Mouse (Mus musculus): ENCODE results near the gene Sfi1. TPM values are rescaled to one million over a fixed set of nuclear protein-coding genes. Genes with fewer than 3 reads are reported as not detected.
A peak's percentile ranks its signal among the peaks of the same experiment; 100 is the strongest.
"Not testable (repeated sequence)": the region's sequence is repeated elsewhere in the genome, so short reads cannot be mapped to it uniquely, and the experiment has no call there.

Gene Sfi1
- polyA plus RNA-seq, 1 experiment = 34.7 TPM

GRCm38 (mm10) chr11:3203771-3204170, 10.5 kb upstream of the Sfi1 start:
- peaks cover 3% of the 10 kb centered on the region for H3K4me1 ChIP-seq (ENCODE audit: control insufficient read depth, insufficient read depth, low read length)
- peak overlapping the region; percentile 75; the same call in 1 of the 2 replicates for H3K4me3 ChIP-seq (ENCODE audit: insufficient read depth, low read length)
- H3K27ac ChIP-seq (ENCODE audit: insufficient read depth, low read length) = no peak overlapping the region
- TF ChIP-seq POLR2A (IDR thresholded peaks at IDR 0.05; ENCODE audit: extremely low read depth, insufficient read depth, low read length) (no peak), CTCF (IDR thresholded peaks at IDR 0.05; ENCODE audit: extremely low read depth, insufficient read depth, low read length) (no peak)

GRCm38 (mm10) chr11:3202781-3203441, 9.6 kb upstream of the Sfi1 start:
- TF ChIP-seq POLR2A (IDR thresholded peaks at IDR 0.05; ENCODE audit: extremely low read depth, insufficient read depth, low read length) = no peak
- no peak for TF ChIP-seq CTCF (IDR thresholded peaks at IDR 0.05; ENCODE audit: extremely low read depth, insufficient read depth, low read length)
- Histone ChIP-seq H3K27ac (ENCODE audit: insufficient read depth, low read length) (peak overlapping the region; percentile 83; the same call in 1 of the 2 replicates), H3K4me3 (ENCODE audit: insufficient read depth, low read length) (peak overlapping the region; percentile 75), H3K4me1 (ENCODE audit: control insufficient read depth, insufficient read depth, low read length) (peaks cover 3% of the 10 kb centered on the region)

DNA sequence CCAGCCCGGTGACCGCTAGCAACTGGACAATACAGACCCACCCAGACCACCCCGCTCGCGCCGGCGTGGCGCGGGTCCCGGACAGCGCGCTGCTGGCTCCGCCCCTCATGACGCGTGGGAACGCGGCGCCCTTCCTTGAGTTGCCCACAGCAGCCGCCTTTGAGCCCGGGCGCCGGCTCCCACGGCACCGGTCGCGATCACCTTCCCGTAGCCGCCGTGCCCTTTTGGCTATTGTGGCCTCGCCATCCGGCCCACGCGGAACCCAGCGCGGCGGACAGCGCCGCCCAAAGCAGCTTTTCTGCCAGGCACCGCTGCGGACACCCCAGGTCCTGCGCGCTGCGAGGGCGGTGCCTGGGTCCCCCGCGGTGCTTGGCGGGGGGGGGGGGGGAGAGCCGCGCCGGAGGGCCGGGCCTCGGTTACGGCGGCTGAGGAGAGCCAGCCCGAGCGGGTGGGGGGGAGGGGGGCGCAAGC, 9.0 kb upstream of the Sfi1 start, which contains the start of gene Eif4enif1:
Eif4enif1 (plus strand) TSS at position 162 of the 471 bp plus-strand sequence.
- TF ChIP-seq POLR2A (IDR thresholded peaks at IDR 0.05; ENCODE audit: extremely low read depth, insufficient read depth, low read length) = no peak
- TF ChIP-seq CTCF (IDR thresholded peaks at IDR 0.05; ENCODE audit: extremely low read depth, insufficient read depth, low read length) = no peak
- peak within 1 kb of the TSS; percentile 100 for H3K27ac ChIP-seq (ENCODE audit: insufficient read depth, low read length)

DNA sequence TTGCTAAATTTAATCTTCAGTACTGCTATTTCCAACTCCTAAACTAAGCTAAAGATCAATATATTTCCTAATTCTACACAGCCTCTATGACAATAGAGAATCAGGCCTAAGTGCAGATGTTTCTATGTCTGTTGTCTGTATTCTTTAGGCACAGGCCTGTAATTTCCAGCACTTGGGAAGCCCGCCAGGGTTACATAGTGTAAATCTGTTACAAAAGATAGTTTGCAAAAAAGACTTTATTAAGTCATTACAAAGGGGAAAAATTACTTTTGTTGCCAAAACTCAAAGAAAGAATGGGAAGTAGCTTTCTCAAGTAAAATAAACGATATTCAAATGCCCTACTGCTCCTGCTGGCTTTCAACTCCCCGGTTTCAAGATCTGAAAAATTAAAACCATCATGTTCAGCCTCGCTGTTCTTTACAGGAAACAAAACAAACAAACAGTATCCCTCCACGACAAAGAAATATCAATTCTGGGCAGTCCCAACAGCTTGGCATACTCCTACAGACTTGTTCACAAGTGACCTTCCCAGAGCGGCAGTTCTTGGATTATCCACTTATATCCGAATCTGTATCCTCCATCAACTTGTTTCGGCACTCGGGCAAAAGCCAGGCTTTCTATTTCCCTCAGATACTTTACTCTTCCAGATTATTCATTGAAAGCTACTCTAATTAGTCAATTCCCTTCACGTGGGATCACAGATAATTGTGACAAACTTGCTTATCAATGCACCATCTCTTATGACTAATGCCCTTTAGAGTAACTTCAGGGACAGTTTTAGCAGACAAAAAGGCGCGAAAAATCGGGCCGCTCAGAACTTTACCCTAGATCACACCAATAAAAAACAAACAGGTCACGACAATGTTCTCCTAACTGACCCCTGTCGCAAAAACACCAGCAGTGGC, 8.3 kb upstream of the Sfi1 start:
- Histone ChIP-seq H3K27ac (ENCODE audit: insufficient read depth, low read length) (peak overlapping the region; percentile 100), H3K4me1 (ENCODE audit: control insufficient read depth, insufficient read depth, low read length) (peaks cover 3% of the 10 kb centered on the region), H3K4me3 (ENCODE audit: insufficient read depth, low read length) (peak overlapping the region; percentile 75)
- TF ChIP-seq POLR2A (IDR thresholded peaks at IDR 0.05; ENCODE audit: extremely low read depth, insufficient read depth, low read length) = no peak
- no peak for TF ChIP-seq CTCF (IDR thresholded peaks at IDR 0.05; ENCODE audit: extremely low read depth, insufficient read depth, low read length)

More for the DNA sequence above, 9.0 kb upstream of the Sfi1 start, which contains the start of gene Eif4enif1:
- Histone ChIP-seq H3K4me3 (ENCODE audit: insufficient read depth, low read length) (peak within 1 kb of the TSS; percentile 75), H3K4me1 (ENCODE audit: control insufficient read depth, insufficient read depth, low read length) (peaks cover 3% of the 10 kb centered on the region)

- not testable (repeated sequence) for H3K27ac ChIP-seq (ENCODE audit: insufficient read depth, low read length); H3K4me3 ChIP-seq (ENCODE audit: insufficient read depth, low read length)
These were observed 7.4 kb upstream of the Sfi1 start for GRCm38 (mm10) chr11:3200636-3201035.

DNA sequence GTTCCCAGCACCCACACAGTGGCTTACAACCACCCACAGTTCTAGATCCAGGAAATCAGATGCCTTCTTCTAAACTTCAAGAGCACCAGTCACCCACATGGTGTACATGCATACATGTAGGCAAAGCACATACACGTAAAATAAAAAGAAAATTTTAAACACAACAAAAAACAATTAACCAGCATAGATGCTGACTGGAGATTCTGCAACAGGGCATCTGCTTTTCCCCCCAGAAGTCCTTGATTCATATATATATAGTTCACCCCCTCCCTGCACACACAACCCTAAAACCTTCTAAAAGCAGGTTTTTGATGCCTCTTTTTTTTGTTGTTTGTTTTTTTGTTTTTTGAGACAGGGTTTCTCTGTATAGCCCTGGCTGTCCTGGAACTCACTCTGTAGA, 10.6 kb downstream of the Sfi1 start:
- not testable (repeated sequence) for H3K4me1 ChIP-seq (ENCODE audit: control insufficient read depth, insufficient read depth, low read length); H3K27ac ChIP-seq (ENCODE audit: insufficient read depth, low read length)

More at GRCm38 (mm10) chr11:3200636-3201035, 7.4 kb upstream of the Sfi1 start:
- not testable (repeated sequence) for H3K4me1 ChIP-seq (ENCODE audit: control insufficient read depth, insufficient read depth, low read length)

DNA sequence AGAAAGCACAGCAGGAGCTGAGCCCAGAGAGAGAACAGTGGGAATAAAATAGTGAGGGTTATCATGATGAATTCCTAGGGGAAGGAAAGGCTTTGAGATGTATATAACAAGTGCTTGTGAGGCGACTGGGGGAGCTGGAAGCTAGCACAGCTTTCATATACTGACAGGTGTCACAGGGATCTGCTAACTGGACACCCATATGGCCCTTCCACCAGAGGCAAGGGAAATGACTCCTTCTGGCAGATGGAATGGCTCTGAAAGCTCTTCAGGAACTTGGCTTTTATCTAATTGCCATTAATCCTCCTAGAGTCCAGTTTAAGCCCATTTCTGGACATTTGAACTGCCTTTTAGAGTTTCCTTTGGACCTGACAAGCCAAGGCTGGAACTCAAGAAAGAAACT, 11.3 kb downstream of the Sfi1 start:
- not testable (repeated sequence) for H3K27ac ChIP-seq (ENCODE audit: insufficient read depth, low read length); H3K4me3 ChIP-seq (ENCODE audit: insufficient read depth, low read length); H3K4me1 ChIP-seq (ENCODE audit: control insufficient read depth, insufficient read depth, low read length)

More for the DNA sequence above, 10.6 kb downstream of the Sfi1 start:
- not testable (repeated sequence) for H3K4me3 ChIP-seq (ENCODE audit: insufficient read depth, low read length)

DNA sequence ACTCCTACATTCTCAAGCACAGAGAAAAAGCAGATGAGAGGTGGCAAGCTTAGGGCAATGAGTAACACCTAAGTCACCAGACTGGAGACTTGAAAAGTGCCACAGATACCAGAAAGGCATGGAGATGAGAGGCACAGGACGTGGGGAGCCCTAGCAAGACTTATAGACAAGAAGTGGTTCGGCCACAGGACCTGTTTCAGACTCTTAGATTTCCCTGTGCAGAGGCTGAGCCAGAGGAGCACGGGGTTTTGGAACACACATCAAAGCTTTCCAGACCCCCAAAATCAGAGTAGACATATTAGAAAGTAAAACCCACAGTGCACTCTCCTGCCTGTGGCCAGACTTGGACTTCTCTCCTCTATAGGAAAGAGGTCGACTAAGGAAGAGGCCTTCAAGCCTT, 12.0 kb downstream of the Sfi1 start:
- not testable (repeated sequence) for H3K27ac ChIP-seq (ENCODE audit: insufficient read depth, low read length); H3K4me3 ChIP-seq (ENCODE audit: insufficient read depth, low read length); H3K4me1 ChIP-seq (ENCODE audit: control insufficient read depth, insufficient read depth, low read length)

DNA sequence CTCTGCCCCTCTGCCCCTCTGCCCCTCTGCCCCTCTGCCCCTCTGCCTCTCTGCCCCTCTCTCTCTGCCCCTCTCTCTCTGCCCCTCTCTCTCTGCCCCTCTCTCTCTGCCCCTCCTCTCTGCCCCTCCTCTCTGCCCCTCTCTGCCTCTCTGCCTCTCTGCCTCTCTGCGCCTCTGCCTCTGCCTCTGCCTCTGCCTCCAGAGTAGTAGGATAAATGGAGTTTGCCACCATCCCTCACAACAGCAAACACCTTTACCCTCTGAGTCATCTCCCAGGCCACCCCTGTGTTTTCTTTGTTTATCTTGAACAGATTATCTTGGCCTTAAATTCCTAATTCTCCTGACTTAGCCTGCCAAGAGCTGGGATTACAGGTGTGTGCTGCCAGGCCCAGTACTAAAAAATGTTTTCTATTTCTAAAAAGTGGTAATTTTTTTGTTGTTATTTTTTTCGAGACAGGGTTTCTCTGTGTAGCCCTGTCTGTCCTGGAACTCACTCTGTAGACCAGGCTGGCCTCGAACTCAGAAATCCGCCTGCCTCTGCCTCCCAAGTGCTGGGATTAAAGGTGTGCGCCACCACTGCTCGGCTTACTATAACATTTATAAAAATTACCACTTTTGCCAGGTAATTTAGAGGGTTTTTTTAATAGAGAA, 12.6 kb downstream of the Sfi1 start:
- not testable (repeated sequence) for H3K27ac ChIP-seq (ENCODE audit: insufficient read depth, low read length); H3K4me3 ChIP-seq (ENCODE audit: insufficient read depth, low read length); H3K4me1 ChIP-seq (ENCODE audit: control insufficient read depth, insufficient read depth, low read length)

DNA sequence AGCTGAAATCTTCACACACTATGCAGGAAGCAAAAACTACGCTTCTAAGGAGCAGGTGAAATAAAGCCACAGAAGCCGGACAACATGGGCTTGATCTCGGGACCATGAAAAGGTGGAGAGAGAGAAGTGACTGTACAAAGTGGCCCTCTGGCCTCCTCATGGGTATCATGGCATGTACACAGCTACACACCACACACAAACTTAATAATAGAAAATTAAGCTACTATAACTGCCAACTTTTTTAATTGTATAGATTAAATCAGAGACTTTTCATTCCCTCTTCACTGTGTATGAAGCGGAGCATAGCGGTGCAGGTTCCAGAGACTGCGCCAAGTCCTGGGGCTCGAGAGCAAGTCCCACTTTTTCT, 13.6 kb downstream of the Sfi1 start:
- not testable (repeated sequence) for H3K4me1 ChIP-seq (ENCODE audit: control insufficient read depth, insufficient read depth, low read length); H3K27ac ChIP-seq (ENCODE audit: insufficient read depth, low read length); H3K4me3 ChIP-seq (ENCODE audit: insufficient read depth, low read length)

GRCm38 (mm10) chr11:3178968-3179725, 14.1 kb downstream of the Sfi1 start:
- H3K27ac ChIP-seq (ENCODE audit: insufficient read depth, low read length); H3K4me1 ChIP-seq (ENCODE audit: control insufficient read depth, insufficient read depth, low read length): not testable (repeated sequence)

DNA sequence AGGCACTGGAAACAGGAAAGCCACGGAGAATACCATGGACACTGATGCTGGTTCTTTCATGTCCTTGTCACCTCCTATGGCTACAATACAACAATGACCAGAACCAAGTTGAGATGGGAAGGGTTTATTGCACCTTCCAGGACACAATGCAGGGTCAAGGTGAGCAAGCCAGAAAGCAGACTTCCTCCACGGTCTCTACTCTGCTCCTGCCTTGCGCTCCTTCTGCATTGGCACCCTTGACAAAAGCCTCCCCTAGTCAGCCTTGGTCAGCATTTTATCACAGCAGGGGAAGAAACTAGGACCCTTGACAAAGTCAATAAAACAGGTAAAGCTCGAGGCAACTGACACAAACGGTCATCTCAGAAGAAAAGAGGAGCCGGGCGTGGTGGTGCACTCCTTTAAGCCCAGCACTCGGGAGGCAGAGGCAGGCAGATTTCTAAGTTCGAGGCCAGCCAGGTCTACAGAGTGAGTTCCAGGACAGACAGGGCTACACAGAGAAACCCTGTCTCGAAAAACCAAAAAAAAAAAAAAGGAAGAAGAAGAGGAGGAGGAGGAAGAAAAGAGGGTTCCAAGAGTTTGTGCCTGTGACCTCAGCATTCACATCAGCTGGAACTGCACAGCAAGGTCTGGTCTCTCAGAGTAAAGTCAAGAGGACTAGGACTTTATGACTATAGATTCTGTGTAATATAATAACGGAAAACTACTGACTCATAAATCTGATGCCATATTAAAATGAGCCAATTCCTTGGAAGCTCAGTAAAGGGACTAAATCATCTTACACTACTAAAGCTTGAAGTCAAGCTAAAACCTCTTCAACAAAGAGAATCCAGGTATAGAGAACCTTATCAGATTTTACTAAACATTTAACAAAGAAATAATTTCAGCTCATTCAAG, 19.6 kb downstream of the Sfi1 start:
- H3K4me3 ChIP-seq (ENCODE audit: insufficient read depth, low read length); H3K4me1 ChIP-seq (ENCODE audit: control insufficient read depth, insufficient read depth, low read length); H3K27ac ChIP-seq (ENCODE audit: insufficient read depth, low read length): not testable (repeated sequence)

More at GRCm38 (mm10) chr11:3178968-3179725, 14.1 kb downstream of the Sfi1 start:
- not testable (repeated sequence) for H3K4me3 ChIP-seq (ENCODE audit: insufficient read depth, low read length)

DNA sequence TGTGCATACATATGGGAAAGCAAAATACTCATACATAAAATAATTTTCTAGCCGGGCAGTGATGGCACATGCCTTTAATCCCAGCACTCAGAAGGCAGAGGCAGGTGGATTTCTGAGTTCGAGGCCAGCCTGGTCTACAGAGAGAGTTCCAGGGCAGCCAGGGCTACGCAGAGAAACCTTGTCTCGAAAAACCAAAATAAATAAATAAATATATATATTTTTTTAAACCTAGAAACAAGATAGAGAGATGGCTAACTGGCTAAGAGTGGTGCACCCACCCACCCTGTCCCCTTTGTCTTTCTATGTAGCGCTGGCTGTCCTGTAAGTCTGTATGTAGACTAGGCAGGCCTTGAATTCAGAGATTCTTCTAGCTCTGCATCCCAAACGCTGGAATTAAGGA, 20.7 kb downstream of the Sfi1 start:
- H3K4me3 ChIP-seq (ENCODE audit: insufficient read depth, low read length); H3K4me1 ChIP-seq (ENCODE audit: control insufficient read depth, insufficient read depth, low read length); H3K27ac ChIP-seq (ENCODE audit: insufficient read depth, low read length): not testable (repeated sequence)

Data from cortical plate, adult 2 months (tissue).